Mouse (Mus musculus) urinary bladder, adult 2 months (tissue): ENCODE measurements around the gene Paxx. TPM values are rescaled to one million over a fixed set of nuclear protein-coding genes. Genes with fewer than 3 reads are reported as not detected.

Source experiments
- DNase-seq: peaks from one replicate; pipeline ENCODE4 v3.0.0; 2022; ENCODE audit warnings: low spot score
- polyA plus RNA-seq: library from polyadenylated mRNA; depleted of rRNA; stranded (reverse); fragments of >200 nt; gene quantifications from 2 replicates; pipeline ENCODE4 v1.2.3, GENCODE M21; 2012

Paxx gene
- polyA plus RNA-seq, 1 experiment = 61.1 TPM

DNA sequence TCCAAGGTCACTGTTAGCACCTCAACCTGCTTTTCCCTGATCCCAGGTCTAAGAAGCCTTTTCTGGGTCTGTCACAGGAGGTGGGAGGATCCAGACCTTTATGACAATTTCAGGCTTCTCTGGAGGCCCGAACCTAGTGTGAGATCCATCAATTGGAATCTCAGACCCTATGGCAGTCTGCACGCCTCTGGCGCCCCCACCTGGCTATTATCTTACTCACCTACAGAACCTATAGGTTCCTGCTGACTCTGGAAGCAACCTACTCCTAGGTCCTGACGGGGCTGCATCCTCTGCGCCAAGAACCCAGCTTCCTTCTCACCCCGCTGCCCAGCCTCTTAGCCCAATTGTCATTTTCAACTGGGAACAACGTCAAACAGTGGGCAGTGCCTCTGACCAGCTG, 22.1 kb upstream of the Paxx start:
- no peak for DNase-seq

- no peak for DNase-seq
Measured at GRCm38 (mm10) chr2:25480541-25480940, 19.6 kb upstream of the Paxx start.

GRCm38 (mm10) chr2:25479551-25480311, 18.8 kb upstream of the Paxx start:
- DNase-seq = no peak

GRCm38 (mm10) chr2:25477967-25478675, 17.2 kb upstream of the Paxx start:
- no peak for DNase-seq

DNA sequence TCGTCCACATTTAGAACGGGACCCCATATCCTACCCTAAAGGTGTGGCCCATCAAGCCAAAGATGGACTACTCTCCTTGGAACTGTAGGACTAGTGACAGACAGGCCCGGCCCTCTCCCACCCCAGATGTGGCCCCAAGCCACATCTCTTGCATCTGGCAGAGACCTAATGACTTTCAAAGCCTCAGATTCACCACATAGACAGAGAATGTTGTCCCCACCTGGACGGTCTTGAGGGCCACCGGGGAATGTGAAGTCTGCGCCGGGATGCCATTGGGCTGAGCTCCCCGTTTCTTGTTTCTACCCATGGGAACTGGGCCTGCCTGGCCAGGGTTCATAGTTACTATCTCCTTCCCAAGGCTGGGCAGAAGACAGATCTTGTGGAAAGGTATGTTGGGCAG, 16.6 kb upstream of the Paxx start:
- DNase-seq = no peak

DNA sequence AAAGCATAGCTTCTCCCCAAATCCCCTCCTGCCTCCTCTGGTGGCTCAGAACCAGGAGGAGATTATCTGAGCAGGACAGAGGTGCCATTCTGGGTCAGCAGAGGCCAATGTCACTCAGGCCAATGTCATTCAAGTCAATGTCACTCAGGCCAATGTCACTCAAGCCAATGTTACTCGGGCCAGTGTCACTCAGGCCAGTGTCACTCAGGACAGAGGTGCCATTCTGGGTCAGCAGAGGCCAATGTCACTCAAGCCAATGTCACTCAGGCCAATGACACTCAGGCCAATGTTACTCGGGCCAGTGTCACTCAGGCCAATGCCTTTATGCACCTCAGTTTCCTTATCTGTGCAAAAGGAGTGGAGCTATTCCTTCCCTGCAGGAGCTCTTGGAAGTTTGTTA, 11.7 kb upstream of the Paxx start:
- DNase-seq = no peak

DNA sequence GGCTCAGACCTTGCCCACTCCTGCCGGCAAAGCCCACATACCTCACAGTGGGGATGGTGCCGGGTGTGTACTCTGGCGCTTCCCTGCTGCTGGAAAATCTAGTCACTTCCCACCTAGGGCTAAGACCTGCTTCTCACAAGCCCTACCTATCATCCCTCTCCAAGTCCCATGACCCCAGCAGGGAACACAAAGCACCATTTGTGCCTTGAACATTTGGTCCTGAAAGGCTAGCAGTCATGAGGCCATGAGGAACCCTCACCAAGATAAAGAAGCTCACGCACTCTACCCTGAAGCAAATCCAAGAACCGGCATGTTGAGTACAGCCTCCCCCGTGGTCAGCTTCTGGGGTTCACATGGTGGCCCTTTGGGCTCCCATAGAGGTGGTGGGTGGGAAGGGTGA, 9.1 kb upstream of the Paxx start, which contains the start of gene Ptgds:
TSS of gene Ptgds (minus strand) at position 78 of the 400 bp plus-strand sequence.
- DNase-seq = no peak

DNA sequence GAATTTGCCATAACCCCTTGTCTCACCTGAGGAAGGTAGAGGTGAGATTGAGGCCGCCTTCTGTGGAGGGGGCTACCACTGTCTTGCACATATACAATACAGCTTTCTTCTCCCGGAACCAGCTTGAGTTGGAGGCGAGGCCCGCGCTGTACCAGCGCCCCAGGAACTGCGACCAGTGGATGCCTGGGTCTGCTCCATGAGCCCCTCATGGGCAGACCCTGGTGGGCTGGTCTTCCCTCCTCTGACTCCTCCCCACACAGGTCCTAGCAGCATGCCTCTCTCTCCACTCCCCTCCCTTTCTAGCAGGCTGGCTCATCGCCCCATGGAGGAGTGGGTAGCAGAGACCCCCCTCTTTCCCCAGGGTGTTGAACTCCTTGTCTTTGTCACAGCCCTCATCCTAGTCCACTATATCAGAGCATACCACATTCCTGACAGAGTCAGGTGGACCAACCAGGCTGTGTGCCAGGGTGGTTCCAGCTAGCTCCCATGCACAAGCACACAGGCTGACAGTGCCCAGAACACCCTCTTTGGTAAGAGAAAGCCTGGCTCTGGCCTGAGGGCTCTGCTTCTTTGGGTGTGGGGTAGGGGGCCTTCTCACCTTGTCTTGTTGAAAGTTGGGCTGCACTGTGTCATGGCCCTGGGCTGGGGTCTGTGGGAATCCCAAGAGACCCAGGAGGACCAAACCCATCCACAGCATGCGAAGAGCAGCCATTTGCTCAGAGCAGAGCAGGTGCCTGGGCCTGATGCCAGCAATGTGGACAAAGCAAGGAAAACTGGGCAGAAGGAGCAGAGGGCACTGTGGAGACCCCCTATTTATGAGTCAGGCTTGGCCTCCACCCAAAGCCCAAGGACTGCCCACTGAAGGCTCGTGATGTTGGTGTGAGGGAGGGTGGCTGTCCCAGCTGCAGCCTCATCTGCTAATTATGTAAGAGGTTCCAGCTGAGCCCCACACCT, 8.3 kb upstream of the Paxx start:
- DNase-seq = no peak

DNA sequence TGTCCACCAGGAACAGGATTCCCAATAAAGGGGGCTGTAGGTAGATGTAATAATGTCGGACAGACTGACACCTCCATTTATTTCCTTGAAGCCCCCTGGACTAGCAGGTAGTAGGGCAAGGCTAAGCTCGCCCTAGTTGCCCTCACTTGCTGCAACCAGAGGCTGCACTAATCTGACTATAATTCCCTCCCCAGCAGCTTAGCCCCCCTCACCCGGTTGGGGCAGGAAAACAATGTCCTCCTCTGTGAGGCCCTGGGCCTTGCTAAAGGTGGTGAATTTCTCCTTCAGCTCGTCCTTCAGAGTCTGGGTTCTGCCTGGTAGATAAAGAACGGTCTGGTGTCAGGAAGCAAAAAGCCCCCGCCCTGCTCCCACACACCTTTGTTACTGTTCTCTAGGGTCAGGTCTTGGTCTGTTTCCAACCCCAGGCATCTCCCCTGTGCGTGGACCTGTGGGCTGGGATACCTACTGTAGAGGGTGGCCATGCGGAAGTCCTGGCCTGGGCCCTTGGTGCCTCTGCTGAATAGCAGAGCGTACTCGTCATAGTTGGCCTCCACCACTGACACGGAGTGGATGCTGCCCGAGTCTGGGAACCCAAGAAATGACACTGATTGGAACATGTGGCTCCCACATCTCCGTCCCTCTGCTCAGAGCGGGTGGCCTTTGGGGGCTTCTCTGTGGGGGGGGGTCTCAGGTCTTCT, 6.9 kb upstream of the Paxx start:
- no peak for DNase-seq

GRCm38 (mm10) chr2:25465816-25466635, 5.1 kb upstream of the Paxx start:
- DNase-seq = no peak

GRCm38 (mm10) chr2:25465256-25465655, 4.4 kb upstream of the Paxx start:
- no peak for DNase-seq

- no peak for DNase-seq
Measured at GRCm38 (mm10) chr2:25463630-25464029, 2.7 kb upstream of the Paxx start.

DNA sequence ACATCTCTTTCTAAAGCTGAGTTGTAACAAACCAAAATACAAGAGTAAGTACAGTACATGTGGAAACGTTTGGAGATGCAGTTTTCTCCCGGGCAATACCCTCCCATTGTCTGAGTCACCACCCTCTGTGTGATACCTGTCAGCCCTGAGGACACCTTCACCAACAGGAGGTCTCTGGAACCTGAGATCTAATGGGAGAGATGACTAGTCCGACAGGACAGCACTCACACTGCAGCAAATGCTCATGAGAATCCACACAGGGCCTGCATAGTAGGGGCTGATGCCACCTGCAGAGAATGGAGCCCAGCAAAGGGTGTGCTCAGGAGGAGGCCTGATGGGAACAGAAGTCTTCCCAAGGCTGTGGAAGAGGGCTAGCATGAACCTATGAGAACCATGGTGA, 513 bp upstream of the Paxx start:
- no peak for DNase-seq

GRCm38 (mm10) chr2:25460135-25460534, 759 bp downstream of the Paxx start:
- DNase-seq = no peak

DNA sequence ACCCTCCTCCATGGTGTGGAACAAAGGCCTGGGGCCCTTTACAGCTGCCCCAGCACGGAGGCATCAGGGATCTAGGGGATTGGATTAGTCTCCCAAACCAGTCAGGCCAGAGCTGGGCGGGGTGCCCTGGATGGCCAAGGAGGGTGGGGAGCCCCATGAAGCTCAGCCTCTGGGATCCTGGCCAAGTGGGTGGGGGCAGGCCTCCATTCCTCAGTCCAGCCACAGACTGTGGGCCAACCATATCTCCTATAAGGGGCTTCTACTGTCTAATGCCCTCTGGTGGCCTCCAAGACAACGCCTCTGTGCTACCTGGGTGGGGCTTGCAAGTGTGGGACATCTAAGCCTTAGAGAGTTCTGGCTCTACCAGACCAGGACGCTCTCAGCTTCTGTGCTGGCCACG, 2.0 kb downstream of the Paxx start:
- no peak for DNase-seq

GRCm38 (mm10) chr2:25457022-25457896, 3.6 kb downstream of the Paxx start:
- DNase-seq = no peak

DNA sequence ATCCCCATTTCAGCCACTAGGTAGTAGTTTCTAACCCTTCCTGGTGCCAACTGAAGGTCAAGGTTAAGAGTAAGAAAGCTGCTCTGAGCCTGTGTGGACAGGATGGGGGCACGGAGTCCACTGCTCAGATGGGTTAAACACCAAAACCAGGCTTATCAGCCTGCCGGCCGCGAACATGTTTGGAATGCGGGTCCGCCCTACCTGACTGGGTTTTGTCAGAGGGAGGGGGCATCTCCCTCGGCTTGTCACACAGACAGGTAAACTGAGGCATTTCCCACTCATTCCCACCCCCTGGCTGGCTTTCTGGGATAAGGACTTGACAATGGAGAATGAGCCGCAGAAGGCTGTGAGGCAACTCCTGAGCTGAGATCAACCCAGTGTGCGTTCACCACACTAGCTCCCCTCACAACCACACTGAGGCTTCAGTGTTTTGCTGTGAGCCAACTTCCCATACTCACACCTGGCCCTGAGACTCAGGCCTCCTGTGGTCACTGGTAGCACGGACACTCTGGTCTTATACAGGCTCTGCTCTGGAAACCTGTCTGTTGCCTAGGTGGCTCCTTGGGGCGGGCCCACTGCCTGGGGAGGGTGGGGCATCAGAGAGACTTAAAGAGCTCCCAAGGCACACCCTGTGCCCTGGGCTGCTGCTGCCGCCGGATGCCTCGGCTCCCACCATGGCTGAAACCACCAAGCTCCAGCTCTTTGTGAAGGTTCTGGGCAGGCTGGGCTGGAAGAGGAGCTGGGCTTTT, 4.5 kb downstream of the Paxx start, which contains the start of gene Clic3:
TSS of gene Clic3 (plus strand) at position 634 of the 749 bp plus-strand sequence.
- DNase-seq = no peak

DNA sequence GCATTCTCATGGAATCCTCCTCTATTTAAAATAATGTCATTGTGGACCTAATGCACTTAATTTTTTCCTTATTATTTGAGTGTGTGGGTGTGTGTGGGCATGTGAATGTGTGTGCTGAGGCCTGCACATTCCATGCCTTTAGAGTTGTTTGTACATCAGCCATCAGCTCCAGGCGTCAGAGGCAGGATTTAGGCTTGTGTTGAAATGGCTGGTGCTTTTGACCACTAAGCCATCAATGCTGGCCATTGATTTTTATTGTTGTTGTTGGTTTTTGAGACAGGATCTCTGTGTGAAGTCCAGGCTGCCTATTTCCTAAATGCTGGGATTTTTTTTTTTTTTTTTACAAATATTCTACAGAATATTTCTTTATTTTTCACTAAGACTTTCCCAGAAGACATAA, 7.9 kb downstream of the Paxx start:
- DNase-seq = no peak
